Mouse (Mus musculus) CH12.LX (cell line): Measurements from ENCODE around the gene Rps6ka4.
A peak's percentile ranks its signal among the peaks of the same experiment; 100 is the strongest.

Experiments used
- CTCF ChIP-seq, 2 experiments: IDR thresholded peaks in 1 of 2; conservative IDR thresholded peaks in 1 of 2; 2 replicates each; pipeline ENCODE4 v1.5.1; 2011 to 2012; ENCODE audit warnings: low read depth in 2 of 2, low read length in 2 of 2, improper control_type of control experiment in 1 of 2, inconsistent platforms in 1 of 2, mild to moderate bottlenecking in 1 of 2, moderate library complexity in 1 of 2
- E2F4 ChIP-seq: IDR thresholded peaks from 2 replicates; pipeline ENCODE4 v1.6.1; 2011; ENCODE audit warnings: low read depth, low read length, improper control_type of control experiment; ENCODE audit not compliant: insufficient replicate concordance
- JUN ChIP-seq: IDR thresholded peaks from 2 replicates; pipeline ENCODE4 v1.6.1; 2011; ENCODE audit warnings: low read depth, mild to moderate bottlenecking, low read length, improper control_type of control experiment, moderate library complexity; ENCODE audit not compliant: insufficient read depth
- KAT2A ChIP-seq: IDR thresholded peaks from 2 replicates; pipeline ENCODE4 v1.6.1; 2012; ENCODE audit warnings: low read length, improper control_type of control experiment, inconsistent platforms; ENCODE audit not compliant: insufficient replicate concordance
- POLR2A ChIP-seq: IDR thresholded peaks from 2 replicates; pipeline ENCODE4 v1.6.1; 2011; ENCODE audit warnings: low read depth, mild to moderate bottlenecking, improper control_type of control experiment, low read length
- TBP ChIP-seq: conservative IDR thresholded peaks from 2 replicates; pipeline ENCODE4 v1.6.1; 2011; ENCODE audit warnings: low read depth, low read length, improper control_type of control experiment
- TCF12 ChIP-seq: IDR thresholded peaks from 2 replicates; pipeline ENCODE4 v1.6.1; 2014; ENCODE audit warnings: low read depth, mild to moderate bottlenecking, inconsistent platforms, low read length, improper control_type of control experiment
- UBTF ChIP-seq: IDR thresholded peaks from 2 replicates; pipeline ENCODE4 v1.6.1; 2012; ENCODE audit warnings: low read depth, mild to moderate bottlenecking, inconsistent platforms, low read length, improper control_type of control experiment, moderate library complexity
- ZC3H11A ChIP-seq: IDR thresholded peaks from 2 replicates; pipeline ENCODE4 v1.6.1; 2012; ENCODE audit warnings: low read depth, mild to moderate bottlenecking, inconsistent platforms, low read length, improper control_type of control experiment
- ZKSCAN1 ChIP-seq: IDR thresholded peaks from 2 replicates; pipeline ENCODE4 v1.6.1; 2012; ENCODE audit warnings: low read depth, inconsistent platforms, low read length, improper control_type of control experiment, borderline replicate concordance
- ZMIZ1 ChIP-seq: IDR thresholded peaks from 2 replicates; pipeline ENCODE4 v1.6.1; 2012; ENCODE audit warnings: low read depth, mild to moderate bottlenecking, inconsistent platforms, low read length, improper control_type of control experiment
- ZNF384 ChIP-seq: IDR thresholded peaks from 2 replicates; pipeline ENCODE4 v1.6.1; 2012; ENCODE audit warnings: low read depth, low read length, improper control_type of control experiment, inconsistent platforms

DNA sequence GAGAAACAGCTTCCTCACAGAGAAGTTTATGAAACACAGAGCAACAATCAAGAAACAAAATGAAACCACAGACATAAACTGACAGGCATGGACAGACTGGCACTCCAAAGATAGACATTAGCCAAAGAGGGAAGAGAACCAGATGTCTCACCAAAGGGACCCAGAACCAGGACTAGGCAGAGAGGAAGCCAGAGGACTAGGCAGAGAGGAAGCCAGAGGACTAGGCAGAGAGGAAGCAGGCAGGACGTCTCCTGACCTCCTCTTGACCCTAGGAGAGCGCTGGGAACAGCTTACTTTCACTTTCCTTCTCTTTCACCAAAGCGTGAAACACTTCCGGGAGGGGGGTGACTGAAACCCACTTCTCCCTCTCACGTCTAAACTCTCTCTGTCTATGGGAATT is 28.9 kb upstream of the Rps6ka4 start:
- no peak for TF ChIP-seq ZC3H11A
- no peak for TF ChIP-seq E2F4
- no peak for TF ChIP-seq ZNF384
- TF ChIP-seq POLR2A: 0 out of 2 replicates have a peak, but pooled peaks have one; percentile 30
- TF ChIP-seq CTCF (conservative IDR thresholded peaks at IDR 0.05 in 1 of 2, IDR thresholded peaks at IDR 0.05 in 1 of 2; ENCODE audit: low read depth in 2 of 2, low read length in 2 of 2): no peak
- no peak for TF ChIP-seq JUN
- TF ChIP-seq KAT2A: no peak
- TF ChIP-seq TBP: no peak
- no peak for TF ChIP-seq UBTF
- TF ChIP-seq TCF12: no peak
- TF ChIP-seq ZMIZ1: no peak
- no peak for TF ChIP-seq ZKSCAN1
